Mouse (Mus musculus) frontal cortex, adult (tissue): ENCODE results near the gene Sbno2.

Experiments
- ATAC-seq: cut with Nextera tagmentation; 2 replicates; pipeline ENCODE4 v1.9.2; 2017; ENCODE audit warnings: mild to moderate bottlenecking, moderate library complexity, mixed read lengths; ENCODE audit not compliant: low TSS enrichment

Sbno2 gene

DNA sequence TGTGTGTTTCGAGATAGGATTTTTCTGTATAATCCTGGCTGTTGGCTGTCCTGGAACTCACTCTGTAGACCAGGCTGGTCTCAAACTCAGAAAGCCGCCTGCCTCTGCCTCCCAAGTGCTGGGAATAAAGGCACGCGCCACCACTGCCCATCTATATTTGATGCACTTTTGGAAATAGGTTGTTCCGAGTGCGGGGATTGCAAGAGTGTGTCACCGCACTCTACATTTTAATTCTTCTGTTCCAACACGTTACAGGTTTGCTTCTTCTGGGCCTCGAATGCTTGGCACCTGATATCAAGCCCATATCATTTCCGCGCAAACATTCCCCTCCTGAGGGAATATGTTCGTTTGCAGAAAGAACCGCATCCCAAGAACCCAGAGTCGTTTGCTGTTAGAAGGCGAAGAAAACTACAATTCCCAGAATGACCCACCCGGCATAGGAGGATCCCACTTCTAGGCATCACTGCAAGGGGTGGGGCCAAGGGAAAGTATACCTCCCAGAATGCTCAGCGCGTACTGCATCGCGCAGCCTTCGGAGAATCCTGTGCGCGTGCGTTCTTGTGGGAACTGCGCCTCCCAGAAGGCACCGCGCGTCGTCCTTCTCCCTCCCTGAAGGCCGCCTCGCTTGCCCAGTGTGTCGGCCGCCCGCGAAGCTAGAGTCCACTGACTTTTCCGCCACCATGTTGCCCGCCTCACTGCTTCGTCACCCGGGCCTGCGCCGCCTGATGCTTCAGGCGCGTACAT is 36.6 kb upstream of the Sbno2 start:
- ATAC-seq = peak; percentile 62

- peak; percentile 54 for ATAC-seq
Observed at GRCm38 (mm10) chr10:80141243-80141642, 35.9 kb upstream of the Sbno2 start.

DNA sequence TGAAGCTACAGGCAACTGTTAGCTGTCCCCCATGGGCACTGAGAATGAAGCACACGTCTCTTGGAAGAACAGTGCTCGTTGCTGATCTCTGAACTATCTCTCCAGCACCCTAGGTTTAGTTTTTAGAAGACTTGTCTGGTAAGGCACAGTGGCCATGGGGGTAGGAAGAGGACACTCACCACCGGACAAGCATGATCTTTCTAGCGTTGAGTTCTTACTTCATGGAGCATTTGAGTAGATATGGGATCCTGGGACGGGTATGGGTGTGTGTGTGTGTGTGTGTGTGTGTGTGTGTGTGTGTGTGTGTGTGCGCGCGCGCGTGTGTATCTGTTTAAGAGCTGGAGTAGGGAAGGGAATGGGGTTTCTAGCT is 35.3 kb upstream of the Sbno2 start, which contains the start of gene Cbarp:
TSS of gene Cbarp (minus strand) at position 170 of the 370 bp plus-strand sequence.
- ATAC-seq = no peak

DNA sequence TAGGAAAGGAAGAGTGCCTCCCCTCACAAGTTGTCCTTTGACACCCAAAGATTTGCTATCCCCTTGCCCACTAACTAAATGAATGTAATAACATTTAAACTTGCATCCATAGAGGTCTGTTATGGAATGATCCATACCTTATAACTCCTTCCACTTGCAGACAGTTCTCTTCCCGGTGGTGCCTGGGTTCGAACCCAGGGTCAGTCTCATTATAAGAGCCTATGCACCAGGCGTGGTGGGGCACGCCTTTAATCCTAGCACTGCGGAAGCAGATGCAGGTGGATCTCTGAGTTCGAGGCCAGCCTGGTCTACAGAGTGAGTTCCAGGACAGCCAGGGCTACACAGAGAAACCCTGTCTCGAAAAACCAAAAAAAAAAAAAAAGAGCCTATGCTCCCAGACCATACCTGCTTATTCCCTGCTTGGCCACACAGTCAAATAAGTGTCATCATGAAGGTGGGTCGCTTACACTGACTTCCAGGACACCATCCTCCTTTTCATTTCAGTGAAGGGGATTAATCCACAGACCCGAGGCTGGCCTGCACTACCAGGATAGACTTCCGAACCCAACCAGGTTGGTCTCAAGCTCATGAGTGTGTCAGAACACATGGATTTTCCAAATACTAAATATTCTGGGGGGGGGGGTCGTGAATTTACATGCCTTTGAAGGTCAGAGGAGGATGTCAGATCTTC is 34.7 kb upstream of the Sbno2 start:
- ATAC-seq = no peak

- ATAC-seq = no peak
Observed at GRCm38 (mm10) chr10:80139439-80139775, 34.0 kb upstream of the Sbno2 start.

GRCm38 (mm10) chr10:80138553-80139438 is 33.4 kb upstream of the Sbno2 start, which contains the start of gene Atp5d:
Gene Atp5d, plus strand, starts transcription at chr10:80138632.
- ATAC-seq = 0 out of 2 replicates have a peak, but pooled peaks have one; percentile 3

- no peak for ATAC-seq
Observed at GRCm38 (mm10) chr10:80137626-80138552, 32.5 kb upstream of the Sbno2 start.

GRCm38 (mm10) chr10:80136952-80137625 is 31.7 kb upstream of the Sbno2 start:
- ATAC-seq = no peak

DNA sequence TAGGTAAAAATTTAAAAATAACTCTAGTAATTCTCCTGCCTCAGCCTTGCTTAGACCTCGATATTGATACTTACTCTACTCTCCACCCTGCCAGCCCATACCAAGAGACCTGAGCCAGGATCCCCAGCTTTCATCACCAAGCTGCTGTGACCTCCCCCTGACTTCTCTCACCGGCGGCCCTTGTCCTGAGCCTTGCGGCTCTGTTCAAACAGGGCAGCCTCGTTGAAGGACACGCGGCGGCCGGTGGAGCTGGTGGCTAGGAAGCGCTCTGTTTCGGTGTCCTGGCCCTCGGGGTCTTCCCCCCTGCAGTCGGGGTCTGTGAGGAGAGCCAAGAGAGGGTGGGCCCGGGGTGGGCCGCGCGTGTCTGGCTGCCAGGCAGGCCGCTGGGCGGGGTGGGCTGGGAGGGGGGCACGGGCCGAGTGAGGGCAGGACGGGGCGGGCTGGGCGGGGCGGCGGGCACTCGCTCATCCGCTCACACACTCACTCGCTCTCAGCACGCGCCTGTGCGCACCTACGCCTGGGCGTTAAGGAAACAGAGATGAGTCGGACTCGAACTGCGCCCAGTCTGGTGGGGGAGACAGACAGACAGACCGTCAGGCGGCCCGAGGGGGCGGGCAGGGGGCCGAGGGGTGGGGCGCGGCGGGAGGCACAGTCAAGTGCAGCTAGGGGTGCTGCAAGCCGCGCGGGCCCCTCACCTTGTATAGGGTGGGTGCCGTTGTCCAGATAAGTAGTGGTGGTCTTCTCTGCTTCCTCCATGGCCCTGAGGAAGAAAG is 31.0 kb upstream of the Sbno2 start:
- ATAC-seq = no peak

DNA sequence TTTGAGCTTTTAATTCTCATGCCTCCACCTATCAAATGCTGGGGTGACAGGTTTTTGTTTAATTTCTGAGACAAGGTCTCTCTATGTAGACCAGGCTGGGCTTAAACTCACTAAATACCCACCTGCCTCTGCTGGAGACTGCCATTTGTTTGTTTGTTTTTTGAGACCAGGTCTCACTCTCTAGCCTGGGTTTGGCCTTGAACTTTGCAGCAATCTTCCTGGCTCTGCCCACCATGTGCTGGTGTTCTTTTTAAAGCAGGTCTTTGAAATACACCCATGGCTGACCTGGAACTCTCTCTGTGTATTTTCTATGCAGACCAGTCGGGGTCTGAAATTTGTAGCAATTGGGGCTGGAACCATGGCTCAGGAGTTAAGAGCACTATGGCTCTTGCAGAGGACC is 30.3 kb upstream of the Sbno2 start:
- no peak for ATAC-seq

GRCm38 (mm10) chr10:80135161-80135560 is 29.8 kb upstream of the Sbno2 start:
- ATAC-seq = no peak

GRCm38 (mm10) chr10:80134421-80134820 is 29.1 kb upstream of the Sbno2 start:
- no peak for ATAC-seq

DNA sequence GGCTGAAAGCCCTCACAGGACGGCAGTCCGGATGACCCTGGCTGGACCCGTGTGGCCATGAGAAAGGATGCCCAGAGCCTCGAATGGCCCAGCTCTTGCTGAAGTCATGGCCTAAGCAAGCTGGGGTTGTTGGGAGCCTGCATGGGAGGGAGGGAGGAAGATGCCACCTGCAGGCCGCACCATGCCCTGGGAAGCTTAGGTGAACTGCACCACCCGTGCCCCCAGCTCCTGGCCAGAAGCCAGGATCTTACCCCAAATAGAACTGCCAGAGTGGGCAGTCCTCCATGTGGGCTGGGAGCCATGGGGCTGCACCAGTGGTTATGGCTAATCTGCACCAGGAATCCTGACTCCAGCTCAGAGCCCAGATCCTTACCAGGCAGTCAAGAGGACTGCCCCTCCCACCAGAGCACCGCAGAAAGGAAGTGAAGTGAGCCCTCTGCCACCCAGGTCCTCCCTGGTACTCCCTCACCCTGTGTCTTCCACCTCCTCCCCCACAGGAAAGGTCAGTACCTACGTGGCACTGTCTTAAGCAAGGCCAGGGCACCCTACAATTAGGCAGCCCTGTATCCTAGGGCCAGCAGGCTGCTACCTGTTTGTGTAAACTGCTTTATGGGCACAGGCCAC is 28.0 kb upstream of the Sbno2 start:
- no peak for ATAC-seq

- ATAC-seq = no peak
Observed at GRCm38 (mm10) chr10:80131952-80132350, 26.6 kb upstream of the Sbno2 start.

- ATAC-seq = peak; percentile 5; the same call in 1 of the 2 replicates
Observed at GRCm38 (mm10) chr10:80131316-80131951, 26.1 kb upstream of the Sbno2 start.

DNA sequence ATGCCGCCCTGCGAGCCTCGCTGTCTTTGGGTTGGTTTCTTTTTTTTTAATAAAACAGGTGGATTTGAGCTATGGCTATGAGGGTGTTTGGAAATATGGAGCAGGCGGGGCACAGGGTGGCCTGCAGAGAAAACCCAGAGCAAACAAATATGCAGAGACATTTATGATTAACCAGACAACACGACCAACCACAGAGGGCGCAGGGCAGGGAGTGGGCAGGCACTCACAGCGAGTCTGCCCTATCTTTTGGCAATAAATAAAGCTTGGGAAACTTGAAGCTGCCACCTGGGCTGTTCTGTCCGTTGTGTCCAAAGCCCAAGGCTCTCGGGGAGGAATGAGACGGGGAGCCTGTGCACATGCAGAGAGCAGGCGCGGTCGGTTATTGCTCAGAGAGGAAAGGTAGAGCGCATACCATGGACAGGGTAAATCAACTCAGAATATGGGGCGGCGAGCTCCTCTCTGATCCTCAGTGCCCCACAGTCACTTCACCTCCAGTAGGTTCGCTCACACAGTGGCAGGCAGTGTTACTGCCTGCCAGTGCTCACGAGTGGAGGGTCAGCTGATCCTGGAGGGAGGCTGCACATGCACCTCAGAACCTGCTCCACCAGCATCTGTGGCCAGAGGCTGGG is 25.1 kb upstream of the Sbno2 start:
- 0 out of 2 replicates have a peak, but pooled peaks have one; percentile 4 for ATAC-seq

- no peak for ATAC-seq
Observed at GRCm38 (mm10) chr10:80129846-80130245, 24.5 kb upstream of the Sbno2 start.

GRCm38 (mm10) chr10:80127920-80128319 is 22.5 kb upstream of the Sbno2 start:
- no peak for ATAC-seq
